Mouse (Mus musculus): ENCODE results near the gene Btaf1. TPM values are rescaled to one million over a fixed set of nuclear protein-coding genes. Genes with fewer than 3 reads are reported as not detected.

Btaf1 gene
- polyA plus RNA-seq, 1 experiment from 2014 or later, result 17.6 TPM

- no peaks in the 10 kb centered on the region for H3K9me3 ChIP-seq (replicated peaks)
- H3K4me1 ChIP-seq, result no peaks in the 10 kb centered on the region
- H3K9ac ChIP-seq, result no peak overlapping the region
- ATAC-seq (ENCODE audit: low FRiP score), result no peak
- H3K36me3 ChIP-seq, result no peaks in the 10 kb centered on the region
- H3K27me3 ChIP-seq, result no peaks in the 10 kb centered on the region
- no peak overlapping the region for H3K27ac ChIP-seq
- no peak overlapping the region for H3K4me2 ChIP-seq (replicated peaks)
- no peak overlapping the region for H3K4me3 ChIP-seq
Observed at GRCm38 (mm10) chr19:37040906-37041305, 115.0 kb downstream of the Btaf1 start.

GRCm38 (mm10) chr19:37044431-37044830, 118.6 kb downstream of the Btaf1 start:
- no peak for ATAC-seq (ENCODE audit: low FRiP score)
- no peaks in the 10 kb centered on the region for H3K27me3 ChIP-seq
- H3K9ac ChIP-seq, result no peak overlapping the region
- H3K4me1 ChIP-seq, result no peaks in the 10 kb centered on the region
- WGBS, result 81% methylated on average over 10 of the region's 10 CpGs
- H3K9me3 ChIP-seq (replicated peaks), result no peaks in the 10 kb centered on the region
- no peaks in the 10 kb centered on the region for H3K36me3 ChIP-seq
- H3K4me2 ChIP-seq (replicated peaks), result no peak overlapping the region
- H3K27ac ChIP-seq, result no peak overlapping the region
- H3K4me3 ChIP-seq, result no peak overlapping the region

- no peak overlapping the region for H3K4me2 ChIP-seq (replicated peaks)
- no peaks in the 10 kb centered on the region for H3K27me3 ChIP-seq
- H3K27ac ChIP-seq, result no peak overlapping the region
- no peak overlapping the region for H3K4me3 ChIP-seq
- ATAC-seq (ENCODE audit: low FRiP score), result no peak
- H3K9ac ChIP-seq, result no peak overlapping the region
- no peaks in the 10 kb centered on the region for H3K9me3 ChIP-seq (replicated peaks)
- H3K4me1 ChIP-seq, result no peaks in the 10 kb centered on the region
- H3K36me3 ChIP-seq, result no peaks in the 10 kb centered on the region
- 94% methylated on average over 6 of the region's 6 CpGs for WGBS
Observed at GRCm38 (mm10) chr19:37048507-37048906, 122.6 kb downstream of the Btaf1 start.

GRCm38 (mm10) chr19:37050643-37051345, 124.9 kb downstream of the Btaf1 start:
- H3K4me1 ChIP-seq, result no peaks in the 10 kb centered on the region
- H3K36me3 ChIP-seq, result no peaks in the 10 kb centered on the region
- no peak overlapping the region for H3K4me2 ChIP-seq (replicated peaks)
- H3K9me3 ChIP-seq (replicated peaks), result no peaks in the 10 kb centered on the region
- no peak overlapping the region for H3K27ac ChIP-seq
- no peak for ATAC-seq (ENCODE audit: low FRiP score)
- WGBS, result 75% methylated on average over 4 of the region's 4 CpGs
- no peak overlapping the region for H3K4me3 ChIP-seq
- H3K9ac ChIP-seq, result no peak overlapping the region
- no peaks in the 10 kb centered on the region for H3K27me3 ChIP-seq

GRCm38 (mm10) chr19:37055976-37056556, 130.2 kb downstream of the Btaf1 start:
- Histone ChIP-seq H3K4me3 (no peak overlapping the region), H3K9me3 (replicated peaks) (no peaks in the 10 kb centered on the region), H3K27me3 (no peaks in the 10 kb centered on the region), H3K9ac (no peak overlapping the region), H3K4me1 (no peaks in the 10 kb centered on the region), H3K4me2 (replicated peaks) (no peak overlapping the region), H3K36me3 (no peaks in the 10 kb centered on the region), H3K27ac (no peak overlapping the region)
- ATAC-seq (ENCODE audit: low FRiP score), result no peak
- WGBS, result 85% methylated on average over 4 of the region's 4 CpGs

GRCm38 (mm10) chr19:37057161-37057905, 131.5 kb downstream of the Btaf1 start:
- no peaks in the 10 kb centered on the region for H3K27me3 ChIP-seq
- no peak for ATAC-seq (ENCODE audit: low FRiP score)
- H3K4me2 ChIP-seq (replicated peaks), result no peak overlapping the region
- no peak overlapping the region for H3K27ac ChIP-seq
- H3K4me3 ChIP-seq, result no peak overlapping the region
- no peaks in the 10 kb centered on the region for H3K36me3 ChIP-seq
- WGBS, result 78% methylated on average over 8 of the region's 8 CpGs
- H3K4me1 ChIP-seq, result no peaks in the 10 kb centered on the region
- H3K9ac ChIP-seq, result no peak overlapping the region
- no peaks in the 10 kb centered on the region for H3K9me3 ChIP-seq (replicated peaks)

- no peaks in the 10 kb centered on the region for H3K4me1 ChIP-seq
- no peak overlapping the region for H3K9ac ChIP-seq
- H3K36me3 ChIP-seq, result no peaks in the 10 kb centered on the region
- H3K27ac ChIP-seq, result no peak overlapping the region
- no peaks in the 10 kb centered on the region for H3K9me3 ChIP-seq (replicated peaks)
- ATAC-seq (ENCODE audit: low FRiP score), result no peak
- WGBS, result 46% methylated on average over 2 of the region's 2 CpGs
- no peak overlapping the region for H3K4me3 ChIP-seq
- no peaks in the 10 kb centered on the region for H3K27me3 ChIP-seq
- no peak overlapping the region for H3K4me2 ChIP-seq (replicated peaks)
Observed at GRCm38 (mm10) chr19:37059623-37060022, 133.7 kb downstream of the Btaf1 start.

- no peak for ATAC-seq (ENCODE audit: low FRiP score)
- 89% methylated on average over 4 of the region's 4 CpGs for WGBS
- Histone ChIP-seq H3K9ac (no peak overlapping the region), H3K4me3 (no peak overlapping the region), H3K27me3 (no peaks in the 10 kb centered on the region), H3K4me2 (replicated peaks) (no peak overlapping the region), H3K27ac (no peak overlapping the region), H3K36me3 (no peaks in the 10 kb centered on the region), H3K4me1 (no peaks in the 10 kb centered on the region), H3K9me3 (replicated peaks) (no peaks in the 10 kb centered on the region)
Observed at GRCm38 (mm10) chr19:37060078-37060477, 134.2 kb downstream of the Btaf1 start.

Other genes starting within 250 kb of the Btaf1 start
- 8.1 and 8.3 TPM in 2 replicates for gene Ppp1r3c, start 189.4 kb upstream of the Btaf1 start, polyA plus RNA-seq (2016; fragmentation: Nextera tagmentation; extraction: Ambion mirVana)
- gene Tnks2, start 91.8 kb upstream of the Btaf1 start, polyA plus RNA-seq (2016; fragmentation: Nextera tagmentation; extraction: Ambion mirVana), result 99.6 and 99.9 TPM in 2 replicates
- 42.7 and 49.9 TPM in 2 replicates for gene Fgfbp3, start 6.5 kb upstream of the Btaf1 start, polyA plus RNA-seq (2016; fragmentation: Nextera tagmentation; extraction: Ambion mirVana)